Mouse (Mus musculus): ENCODE results near the gene Adra2c. TPM values are rescaled to one million over a fixed set of nuclear protein-coding genes. Genes with fewer than 3 reads are reported as not detected.

The Adra2c gene
- polyA plus RNA-seq (2017; shearing (Covaris generic)), result not detected

DNA sequence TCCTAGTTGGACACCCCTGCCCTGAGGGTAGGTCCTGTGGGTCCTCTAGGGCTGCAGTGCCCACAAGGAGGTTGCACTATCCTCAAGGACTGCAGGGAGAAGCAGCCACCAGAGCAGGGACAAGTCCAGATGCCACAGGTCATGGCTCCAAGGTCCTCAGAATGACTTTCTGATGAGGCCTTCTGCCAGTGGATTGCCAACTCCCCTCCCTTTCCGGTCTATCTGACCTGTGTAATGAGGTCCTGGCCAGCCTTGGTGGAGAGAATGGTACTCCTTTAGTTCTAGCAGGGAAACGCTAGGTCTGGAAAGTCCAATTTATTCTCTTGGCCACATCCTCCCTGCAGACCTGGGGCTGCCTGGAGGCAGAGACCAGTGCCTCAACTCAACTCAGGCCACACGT is at the start of gene Adra2c:
Gene Adra2c, plus strand, starts transcription at position 301 of the 400 bp plus-strand sequence.

Other genes starting within 250 kb of the Adra2c start
- not detected for gene Hgfac, start 236.8 kb upstream of the Adra2c start, polyA plus RNA-seq (2017; shearing (Covaris generic))
- not detected for gene Dok7, start 221.6 kb upstream of the Adra2c start, polyA plus RNA-seq (2017; shearing (Covaris generic))
- gene Lrpap1, start 172.6 kb upstream of the Adra2c start, polyA plus RNA-seq (2017; shearing (Covaris generic)), result 63.4 TPM
- not detected for gene Hmx1, start 110.8 kb downstream of the Adra2c start, polyA plus RNA-seq (2017; shearing (Covaris generic))
- gene Cpz, start 247.4 kb downstream of the Adra2c start, polyA plus RNA-seq (2017; shearing (Covaris generic)), result not detected